Mouse (Mus musculus) liver, adult 2 months (tissue): ENCODE results near the gene Tax1bp3.

ENCODE experiments used
- CTCF ChIP-seq: fragments of 200-500 bp; IDR thresholded peaks from 2 replicates; pipeline ENCODE4 v1.5.1; 2011; ENCODE audit warnings: low read depth, low read length, control low read depth
- POLR2A ChIP-seq: fragments of 200-500 bp; IDR thresholded peaks from 2 replicates; pipeline ENCODE4 v1.6.1; 2011; ENCODE audit warnings: low read length, control low read depth; ENCODE audit not compliant: insufficient read depth; ENCODE audit errors: extremely low read depth

DNA sequence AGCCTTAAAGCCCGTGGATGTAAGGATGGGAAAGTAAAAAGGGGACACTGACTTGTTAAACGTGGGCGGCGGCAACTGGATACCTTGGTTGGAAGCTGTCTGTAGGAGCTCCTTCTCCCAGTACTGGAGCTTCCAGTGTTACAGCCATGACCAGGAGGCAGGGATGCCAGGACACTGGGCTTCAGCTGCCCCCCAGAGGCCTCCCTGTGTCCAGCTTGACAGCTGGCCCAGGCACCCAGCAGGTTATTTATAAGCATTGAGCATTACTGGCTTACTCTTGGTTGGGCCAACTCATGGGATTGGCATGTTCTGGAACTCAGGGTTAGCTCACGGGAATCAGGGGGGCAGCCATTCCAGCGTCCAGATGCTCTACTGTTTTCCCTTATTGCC lies 16.1 kb upstream of the Tax1bp3 start:
- TF ChIP-seq CTCF (no peak), POLR2A (no peak)
